Mouse (Mus musculus) forebrain, embryonic 14.5 days (tissue): ENCODE measurements around the gene Smyd1. TPM values are rescaled to one million over a fixed set of nuclear protein-coding genes. Genes with fewer than 3 reads are reported as not detected.

Source experiments
- ATAC-seq: fragments of 200-750 bp; cut with Nextera tagmentation; 2 replicates; pipeline ENCODE4 v1.8.0; 2017; ENCODE audit warnings: mild to moderate bottlenecking, moderate library complexity
- DNase-seq: peaks from one replicate; pipeline ENCODE4 v3.0.0-alpha.2; 2015; ENCODE audit warnings: low spot score
- H3K27ac ChIP-seq: fragments of 300-500 bp; sonication (generic); 2 replicates; pipeline ENCODE4 v1.5.1; 2014; ENCODE audit warnings: low read depth, mild to moderate bottlenecking, control low read depth, low read length, moderate library complexity
- H3K27me3 ChIP-seq: fragments of 300-500 bp; sonication (generic); replicated peaks from 2 replicates; pipeline ENCODE4 v1.6.1; 2014; ENCODE audit warnings: low read length, control low read depth, mixed read lengths; ENCODE audit not compliant: control insufficient read depth, insufficient read depth
- H3K36me3 ChIP-seq: fragments of 300-500 bp; sonication (generic); 2 replicates; pipeline ENCODE4 v1.6.1; 2014; ENCODE audit warnings: low read length, control low read depth; ENCODE audit not compliant: control insufficient read depth, insufficient read depth
- H3K4me1 ChIP-seq: fragments of 300-500 bp; sonication (generic); 2 replicates; pipeline ENCODE4 v1.6.1; 2014; ENCODE audit warnings: antibody characterized with exemption, low read length, control low read depth; ENCODE audit not compliant: control insufficient read depth, insufficient read depth
- H3K4me2 ChIP-seq: fragments of 300-500 bp; sonication (generic); 2 replicates; pipeline ENCODE4 v1.6.1; 2014; ENCODE audit warnings: mild to moderate bottlenecking, control low read depth, low read length
- H3K4me3 ChIP-seq: fragments of 300-500 bp; sonication (generic); 2 replicates; pipeline ENCODE4 v1.5.1; 2014; ENCODE audit warnings: low read depth, low read length, control low read depth
- H3K9ac ChIP-seq: fragments of 300-500 bp; sonication (generic); 2 replicates; pipeline ENCODE4 v1.6.1; 2014; ENCODE audit warnings: mild to moderate bottlenecking, low read length, control low read depth, moderate library complexity
- H3K9me3 ChIP-seq: fragments of 300-500 bp; sonication (generic); replicated peaks from 2 replicates; pipeline ENCODE4 v1.6.1; 2016; ENCODE audit warnings: low read length, control low read depth, mixed read lengths; ENCODE audit not compliant: control insufficient read depth
- WGBS: fragments of 180-500 bp; shearing (Covaris S2); extraction: QIAGEN DNeasy Blood & Tissue Kit; methylation state at CpG from one replicate; pipeline ENCODE4 v1.1.7; 2014; 5-methylcytosine and 5-hydroxymethylcytosine counted together
- polyA plus RNA-seq: library from polyadenylated mRNA; unstranded; fragments of >200 nt; fragmentation: Nextera tagmentation; extraction: Ambion mirVana; gene quantifications from 2 replicates; pipeline ENCODE4 v1.2.1, GENCODE M21; 2014

Smyd1 gene
- polyA plus RNA-seq, result 0.08 and 0.21 TPM in 2 replicates

DNA sequence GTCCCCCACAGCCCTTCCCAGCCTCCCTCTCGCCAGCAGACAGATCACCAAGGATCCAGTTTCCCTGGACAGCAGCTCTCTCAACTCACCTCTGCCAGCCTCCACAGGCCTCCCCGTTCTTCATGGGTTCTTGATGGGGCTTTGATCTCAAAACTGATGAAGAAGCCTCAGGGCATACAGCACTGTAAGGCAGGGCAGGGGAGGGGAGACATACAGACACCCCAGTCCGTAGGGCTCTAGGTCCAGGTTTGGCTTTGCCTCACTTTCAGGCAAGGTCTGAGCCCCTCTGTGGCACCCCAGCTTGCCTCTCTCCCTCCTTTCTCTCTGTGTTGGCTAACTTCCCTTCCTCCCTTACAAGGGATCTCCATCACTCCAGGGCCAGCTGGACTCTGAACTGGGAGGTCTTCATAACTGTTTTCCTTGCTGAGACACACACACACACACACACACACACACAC is at the start of gene Smyd1:
Gene Smyd1, minus strand, starts transcription at position 408 of the 458 bp plus-strand sequence.
- DNase-seq (no peak), ATAC-seq (no peak)
- no peak within 1 kb of the TSS for H3K27ac ChIP-seq
- H3K9ac ChIP-seq, result no peak within 1 kb of the TSS
- WGBS, result 82% methylated on average over 3 of the region's 3 CpGs
- no peak within 1 kb of the TSS for H3K4me2 ChIP-seq
- H3K4me3 ChIP-seq, result no peak within 1 kb of the TSS
- no peaks in the 10 kb centered on the region for H3K9me3 ChIP-seq
- no peaks in the 10 kb centered on the region for H3K36me3 ChIP-seq
- no peaks in the 10 kb centered on the region for H3K27me3 ChIP-seq
- H3K4me1 ChIP-seq, result no peaks in the 10 kb centered on the region

DNA sequence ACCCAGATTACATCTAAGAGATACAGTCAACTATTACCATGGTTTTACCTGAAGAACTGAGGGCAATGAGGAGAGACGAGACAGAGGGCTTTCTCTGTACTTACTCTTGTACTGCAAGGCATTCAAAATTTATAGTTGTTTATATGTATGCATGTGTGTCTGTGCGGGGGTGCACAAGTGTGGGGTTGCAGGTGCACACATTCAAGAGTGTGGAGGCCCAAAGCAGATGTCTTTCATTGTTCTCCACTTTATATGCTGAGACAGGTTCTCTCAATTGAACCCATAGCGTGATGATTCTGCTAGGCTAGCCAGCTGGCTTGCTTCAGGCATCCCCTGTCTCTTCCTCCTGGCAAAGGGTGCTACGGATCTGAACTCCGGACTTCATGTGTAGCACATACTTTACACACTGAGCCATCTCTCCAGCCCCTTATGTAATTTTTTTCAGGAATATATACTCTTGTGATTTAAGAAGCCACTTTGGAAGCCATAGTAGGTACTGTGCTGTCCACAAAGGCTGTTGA is 49.1 kb upstream of the Smyd1 start:
- H3K4me2 ChIP-seq, result no peak overlapping the region
- DNase-seq, result no peak
- no peaks in the 10 kb centered on the region for H3K4me1 ChIP-seq
- no peak overlapping the region for H3K27ac ChIP-seq
- no peaks in the 10 kb centered on the region for H3K9me3 ChIP-seq
- no peak overlapping the region for H3K4me3 ChIP-seq
- H3K27me3 ChIP-seq, result no peaks in the 10 kb centered on the region
- no peak for ATAC-seq
- no peaks in the 10 kb centered on the region for H3K36me3 ChIP-seq
- WGBS, result 90% methylated on average over 5 of the region's 5 CpGs
- H3K9ac ChIP-seq, result no peak overlapping the region

DNA sequence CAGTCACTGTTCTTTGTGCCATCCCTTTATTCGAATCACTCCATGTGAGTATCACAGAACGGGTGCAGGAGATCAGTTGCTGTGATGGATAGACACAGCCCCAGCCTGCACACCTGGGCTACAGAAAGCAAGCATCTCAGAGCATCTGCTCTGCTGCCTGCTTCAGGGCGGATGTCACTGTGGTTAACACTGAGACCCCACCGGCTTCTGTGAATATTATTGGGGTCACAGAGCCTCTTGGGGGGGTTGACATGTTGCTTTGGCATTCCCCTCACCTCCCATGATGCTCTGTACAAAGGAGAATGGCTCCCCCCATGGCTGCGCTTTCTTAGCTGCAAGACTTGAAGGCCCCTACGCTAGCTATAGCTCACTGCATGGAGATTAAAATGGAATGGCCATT is 47.4 kb upstream of the Smyd1 start:
- Histone ChIP-seq H3K4me3 (no peak overlapping the region), H3K27me3 (no peaks in the 10 kb centered on the region), H3K27ac (no peak overlapping the region), H3K9me3 (no peaks in the 10 kb centered on the region), H3K9ac (no peak overlapping the region), H3K4me1 (no peaks in the 10 kb centered on the region), H3K36me3 (no peaks in the 10 kb centered on the region), H3K4me2 (no peak overlapping the region)
- 87% methylated on average over 6 of the region's 6 CpGs for WGBS
- ATAC-seq (no peak), DNase-seq (no peak)

DNA sequence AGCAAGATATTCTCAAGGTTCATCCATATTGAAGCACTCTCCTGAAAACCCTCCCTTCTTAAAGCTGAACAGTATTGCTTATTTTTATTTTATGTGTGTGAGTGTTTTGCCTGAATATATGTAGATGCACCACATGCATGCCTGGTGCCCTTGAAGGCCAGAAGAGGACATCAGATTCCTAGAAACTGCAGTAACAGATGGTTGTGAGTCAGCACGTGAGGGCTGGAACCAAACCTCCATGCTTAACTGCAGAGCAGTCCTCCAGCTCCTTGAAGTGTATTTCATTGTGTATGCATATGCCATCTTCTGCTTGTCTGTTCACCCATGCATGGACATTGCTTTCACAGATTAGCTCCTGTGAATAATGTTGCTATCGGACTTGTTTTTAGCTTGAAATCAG is 42.0 kb upstream of the Smyd1 start:
- ATAC-seq (no peak), DNase-seq (no peak)
- whole genome bisulfite sequencing, result 76% methylated on average over 2 of the region's 2 CpGs
- Histone ChIP-seq H3K9me3 (no peaks in the 10 kb centered on the region), H3K9ac (no peak overlapping the region), H3K4me2 (no peak overlapping the region), H3K27ac (no peak overlapping the region), H3K4me3 (no peak overlapping the region), H3K36me3 (no peaks in the 10 kb centered on the region), H3K4me1 (no peaks in the 10 kb centered on the region), H3K27me3 (no peaks in the 10 kb centered on the region)

DNA sequence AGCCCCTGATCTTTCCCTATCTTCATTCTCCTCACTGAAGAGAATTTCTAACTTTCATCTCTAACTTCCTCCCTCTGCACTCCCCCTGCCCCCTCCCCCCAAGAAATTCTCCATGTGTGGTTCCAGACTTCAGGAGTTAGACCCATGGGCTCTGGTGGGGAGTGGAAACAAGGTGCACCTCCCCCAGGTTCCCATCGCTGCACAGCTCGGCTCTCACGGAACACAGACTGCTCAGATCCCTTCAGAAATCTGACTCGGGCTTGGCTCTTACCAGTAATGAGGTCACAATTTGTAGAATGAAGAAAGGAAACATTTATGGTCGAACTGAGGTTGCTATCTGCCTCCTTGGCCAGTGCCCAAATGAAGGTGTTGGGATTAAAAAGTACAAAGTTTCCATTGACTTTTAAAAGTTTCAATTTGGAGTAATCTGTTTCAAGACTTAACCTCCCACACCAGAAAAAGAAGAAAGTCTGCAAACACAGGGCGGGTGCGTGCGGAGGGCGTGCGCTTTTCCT is 39.2 kb upstream of the Smyd1 start:
- Histone ChIP-seq H3K27me3 (no peaks in the 10 kb centered on the region), H3K9ac (no peak overlapping the region), H3K4me1 (no peaks in the 10 kb centered on the region), H3K4me2 (no peak overlapping the region), H3K36me3 (no peaks in the 10 kb centered on the region), H3K4me3 (no peak overlapping the region), H3K9me3 (no peaks in the 10 kb centered on the region), H3K27ac (no peak overlapping the region)
- no peak for ATAC-seq
- 86% methylated on average over 10 of the region's 10 CpGs for WGBS
- DNase-seq, result no peak

DNA sequence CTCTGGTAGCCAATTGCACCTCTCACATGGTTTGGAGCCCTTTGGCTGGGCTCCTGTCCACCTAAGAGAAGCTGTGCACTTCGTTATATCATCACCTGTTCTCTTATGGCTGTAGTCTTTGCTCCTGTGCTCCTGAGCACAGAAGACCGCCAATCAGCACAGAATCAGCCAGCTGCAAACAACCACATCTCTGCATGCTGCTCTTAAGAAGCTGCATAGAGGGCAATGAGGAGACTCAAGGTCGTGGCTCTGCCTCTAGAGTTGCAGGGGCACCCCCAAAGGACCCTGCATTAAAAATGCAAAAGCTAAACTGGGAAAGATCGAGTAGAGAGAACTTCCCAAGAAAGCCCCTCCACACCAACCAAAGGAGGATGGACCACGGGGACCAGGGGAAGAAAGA is 38.7 kb upstream of the Smyd1 start:
- Histone ChIP-seq H3K4me3 (no peak overlapping the region), H3K36me3 (no peaks in the 10 kb centered on the region), H3K4me2 (no peak overlapping the region), H3K27me3 (no peaks in the 10 kb centered on the region), H3K27ac (no peak overlapping the region), H3K4me1 (no peaks in the 10 kb centered on the region), H3K9ac (no peak overlapping the region), H3K9me3 (no peaks in the 10 kb centered on the region)
- ATAC-seq (no peak), DNase-seq (no peak)
- 65% methylated on average over 5 of the region's 5 CpGs for WGBS

DNA sequence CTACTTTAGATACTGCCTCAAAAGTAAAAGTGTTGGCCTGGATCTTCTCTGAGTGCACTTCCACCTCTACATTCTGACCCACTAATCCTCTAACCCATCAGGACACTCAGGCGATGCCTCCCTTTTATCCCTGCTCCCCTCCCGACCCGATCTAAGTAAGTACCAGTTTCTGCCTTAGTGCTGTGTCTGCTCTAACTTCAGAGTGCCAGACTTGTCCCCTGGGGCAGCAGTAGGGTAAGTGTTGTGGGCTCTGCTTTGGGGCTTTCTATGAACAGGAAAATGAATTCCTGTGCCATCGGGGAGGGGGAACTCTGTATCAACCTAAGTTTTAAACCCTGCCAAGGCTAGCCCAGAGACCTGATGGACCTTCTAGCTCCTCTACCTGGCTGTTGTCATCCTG is 38.2 kb upstream of the Smyd1 start:
- 76% methylated on average over 4 of the region's 4 CpGs for WGBS
- H3K27me3 ChIP-seq, result no peaks in the 10 kb centered on the region
- ATAC-seq, result no peak
- H3K4me2 ChIP-seq, result no peak overlapping the region
- no peaks in the 10 kb centered on the region for H3K9me3 ChIP-seq
- H3K4me3 ChIP-seq, result no peak overlapping the region
- H3K27ac ChIP-seq, result no peak overlapping the region
- H3K9ac ChIP-seq, result no peak overlapping the region
- no peaks in the 10 kb centered on the region for H3K36me3 ChIP-seq
- DNase-seq, result no peak
- no peaks in the 10 kb centered on the region for H3K4me1 ChIP-seq

DNA sequence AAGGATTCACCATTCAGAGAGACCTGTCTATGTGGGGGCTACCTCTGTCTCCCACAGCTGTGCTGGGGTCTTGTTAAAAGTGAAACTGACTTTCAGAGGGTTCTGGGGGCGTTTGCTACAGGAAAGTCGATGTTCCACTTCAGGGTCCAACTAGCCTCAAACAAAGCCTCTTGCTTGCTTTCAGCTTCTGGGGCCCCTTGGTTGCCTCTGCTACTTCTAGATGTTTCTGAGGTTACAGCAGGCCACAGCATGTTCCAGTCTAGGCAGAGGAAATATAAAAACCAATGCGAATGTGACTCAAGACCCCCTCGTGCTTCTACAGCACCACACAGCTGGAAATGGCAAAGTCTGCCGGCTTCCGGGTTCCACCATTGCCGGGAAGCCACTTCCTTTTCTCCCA is 35.5 kb upstream of the Smyd1 start:
- no peaks in the 10 kb centered on the region for H3K9me3 ChIP-seq
- 92% methylated on average over 7 of the region's 7 CpGs for WGBS
- H3K9ac ChIP-seq, result no peak overlapping the region
- no peak overlapping the region for H3K27ac ChIP-seq
- no peak overlapping the region for H3K4me2 ChIP-seq
- no peaks in the 10 kb centered on the region for H3K36me3 ChIP-seq
- DNase-seq, result no peak
- H3K4me1 ChIP-seq, result no peaks in the 10 kb centered on the region
- no peak overlapping the region for H3K4me3 ChIP-seq
- no peaks in the 10 kb centered on the region for H3K27me3 ChIP-seq
- no peak for ATAC-seq

DNA sequence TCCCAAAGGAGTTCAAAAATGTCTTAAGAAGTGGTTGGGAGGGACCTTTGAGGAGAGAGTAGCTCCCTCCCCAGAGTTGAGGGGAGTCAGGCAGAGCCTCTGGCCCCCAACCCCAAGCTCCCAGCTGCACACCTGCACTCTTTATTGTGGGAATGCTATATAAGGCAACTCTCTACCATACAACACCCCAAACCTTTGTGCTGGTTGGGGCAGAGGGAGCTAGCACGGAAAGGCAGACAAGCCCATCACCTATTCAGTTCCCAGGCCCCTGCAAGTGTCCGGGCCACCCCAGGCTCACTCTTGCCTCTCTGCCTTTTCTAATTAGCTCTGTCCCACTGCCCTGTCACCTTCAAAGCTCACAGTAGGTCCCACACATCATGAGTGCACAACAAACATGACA is 31.7 kb upstream of the Smyd1 start:
- H3K27ac ChIP-seq, result no peak overlapping the region
- H3K4me2 ChIP-seq, result no peak overlapping the region
- WGBS, result 71% methylated on average over 2 of the region's 2 CpGs
- no peak overlapping the region for H3K4me3 ChIP-seq
- DNase-seq (no peak), ATAC-seq (no peak)
- H3K36me3 ChIP-seq, result no peaks in the 10 kb centered on the region
- H3K4me1 ChIP-seq, result no peaks in the 10 kb centered on the region
- no peaks in the 10 kb centered on the region for H3K9me3 ChIP-seq
- no peaks in the 10 kb centered on the region for H3K27me3 ChIP-seq
- H3K9ac ChIP-seq, result no peak overlapping the region
